Mouse (Mus musculus) midbrain, postnatal 0 days (tissue): ENCODE data around the gene Vstm5. TPM values are rescaled to one million over a fixed set of nuclear protein-coding genes. Genes with fewer than 3 reads are reported as not detected.

ENCODE experiments used
- ATAC-seq: fragments of 200-750 bp; cut with Nextera tagmentation; 2 replicates; pipeline ENCODE4 v1.8.0; 2017; ENCODE audit warnings: moderate number of reproducible peaks, mild to moderate bottlenecking, moderate TSS enrichment, moderate library complexity; ENCODE audit not compliant: low FRiP score
- DNase-seq: peaks from one replicate; pipeline ENCODE4 v3.0.0-alpha.2; 2015; ENCODE audit warnings: low spot score
- H3K27ac ChIP-seq: fragments of 300-500 bp; sonication (generic); 2 replicates; pipeline ENCODE4 v1.5.1; 2014; ENCODE audit warnings: low read depth, mild to moderate bottlenecking, low read length, mixed read lengths
- H3K27me3 ChIP-seq: fragments of 300-500 bp; sonication (generic); 2 replicates; pipeline ENCODE4 v1.6.1; 2014; ENCODE audit warnings: low read length, control low read depth, mixed read lengths; ENCODE audit not compliant: insufficient read depth
- H3K36me3 ChIP-seq: fragments of 300-500 bp; sonication (generic); 2 replicates; pipeline ENCODE4 v1.6.1; 2014; ENCODE audit warnings: low read length, control low read depth, mixed read lengths; ENCODE audit not compliant: insufficient read depth
- H3K4me1 ChIP-seq: fragments of 300-500 bp; sonication (generic); 2 replicates; pipeline ENCODE4 v1.6.1; 2014; ENCODE audit warnings: mild to moderate bottlenecking, control low read depth, antibody characterized with exemption, low read length, mixed read lengths; ENCODE audit not compliant: insufficient read depth
- H3K4me2 ChIP-seq: fragments of 300-500 bp; sonication (generic); 2 replicates; pipeline ENCODE4 v1.6.1; 2014; ENCODE audit warnings: low read depth, mild to moderate bottlenecking, low read length, mixed read lengths; ENCODE audit not compliant: poor library complexity, severe bottlenecking
- H3K4me3 ChIP-seq: fragments of 300-500 bp; sonication (generic); 2 replicates; pipeline ENCODE4 v1.5.1; 2014; ENCODE audit warnings: low read depth, mild to moderate bottlenecking, low read length, moderate library complexity
- H3K9ac ChIP-seq: fragments of 300-500 bp; sonication (generic); replicated peaks from 2 replicates; pipeline ENCODE4 v1.6.1; 2014; ENCODE audit warnings: mild to moderate bottlenecking, low read length, moderate library complexity, mixed read lengths; ENCODE audit not compliant: poor library complexity, severe bottlenecking
- H3K9me3 ChIP-seq: fragments of 300-500 bp; sonication (generic); 2 replicates; pipeline ENCODE4 v1.6.1; 2016; ENCODE audit warnings: low read length, control low read depth
- CTCF ChIP-seq: IDR thresholded peaks from 2 replicates; pipeline ENCODE4 v1.5.1; 2016; ENCODE audit warnings: antibody characterized with exemption, mild to moderate bottlenecking
- WGBS: fragments of 180-500 bp; shearing (Covaris S2); extraction: QIAGEN DNeasy Blood & Tissue Kit; methylation state at CpG from one replicate; pipeline ENCODE4 v1.1.7; 2014; 5-methylcytosine and 5-hydroxymethylcytosine counted together
- polyA plus RNA-seq: library from polyadenylated mRNA; unstranded; fragments of >200 nt; fragmentation: Nextera tagmentation; extraction: Ambion mirVana; gene quantifications from 2 replicates; pipeline ENCODE4 v1.2.1, GENCODE M21; 2015
- total RNA-seq: library from RNA; depleted of rRNA; stranded (reverse); fragments of >200 nt; gene quantifications from 2 replicates; pipeline ENCODE4 v1.2.3, GENCODE M21; 2014

Vstm5 gene
- total and polyA plus RNA-seq, 2 experiments from 2014 or later, result 30.6 to 43.4 TPM

DNA sequence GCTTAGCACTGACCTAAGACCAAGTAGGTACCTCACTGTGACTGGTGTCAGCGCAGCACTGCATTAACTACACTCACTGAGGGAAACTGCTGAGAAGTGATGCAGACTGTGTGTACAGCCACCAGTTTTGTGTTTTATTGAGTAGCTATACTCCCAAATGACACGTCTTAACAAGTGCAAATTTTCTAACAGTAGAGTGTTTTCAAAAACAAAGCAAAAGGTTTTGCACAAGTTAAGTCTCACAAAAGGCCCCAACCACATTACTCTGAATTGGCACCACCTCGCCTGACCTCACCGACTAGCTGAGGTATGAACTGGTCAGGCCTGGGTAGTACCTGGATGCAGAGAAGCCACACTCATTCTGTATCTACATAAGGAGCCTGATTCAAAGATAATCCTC is 38.0 kb downstream of the Vstm5 start:
- ATAC-seq, result no peak

DNA sequence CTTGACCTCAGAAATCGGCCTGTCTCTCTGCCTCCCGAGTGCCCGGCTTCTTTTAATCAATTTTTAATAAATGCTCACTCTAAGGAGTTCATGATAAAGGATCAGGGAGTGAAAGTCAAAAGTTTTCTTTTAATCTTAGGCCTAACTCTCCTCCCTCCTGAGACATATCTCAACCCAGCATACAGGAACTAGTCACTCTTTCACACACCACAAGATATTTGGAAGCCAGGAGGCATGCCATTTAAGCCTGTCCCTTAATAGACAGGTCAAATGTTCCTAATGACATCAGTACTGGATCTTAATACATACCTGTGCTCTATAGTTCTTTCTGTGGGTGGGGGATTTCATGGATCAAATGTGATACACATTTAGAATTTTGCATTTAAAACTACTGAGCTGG is 39.5 kb downstream of the Vstm5 start:
- peaks cover 32% of the 10 kb centered on the region for H3K36me3 ChIP-seq
- H3K9ac ChIP-seq, result 0 out of 2 replicates have a peak overlapping the region, but pooled peaks have one; percentile 4
- peak overlapping the region; percentile 22; the same call in 1 of the 2 replicates for H3K4me2 ChIP-seq
- no peak for DNase-seq
- no peak for ATAC-seq
- WGBS, result 90% methylated on average over 3 of the region's 3 CpGs
- no peak for TF ChIP-seq CTCF
- no peak overlapping the region for H3K4me3 ChIP-seq
- peaks cover 7% of the 10 kb centered on the region for H3K4me1 ChIP-seq
- H3K27me3 ChIP-seq, result no peaks in the 10 kb centered on the region
- H3K27ac ChIP-seq, result no peak overlapping the region
- no peaks in the 10 kb centered on the region for H3K9me3 ChIP-seq

More for the DNA sequence above, 38.0 kb downstream of the Vstm5 start:
- H3K4me1 ChIP-seq, result peaks cover 7% of the 10 kb centered on the region
- no peak overlapping the region for H3K4me3 ChIP-seq
- no peak for TF ChIP-seq CTCF
- peaks cover 46% of the 10 kb centered on the region for H3K36me3 ChIP-seq
- H3K4me2 ChIP-seq, result no peak overlapping the region
- no peaks in the 10 kb centered on the region for H3K27me3 ChIP-seq
- H3K9ac ChIP-seq, result no peak overlapping the region
- H3K27ac ChIP-seq, result no peak overlapping the region
- 96% methylated on average over 4 of the region's 4 CpGs for WGBS
- no peaks in the 10 kb centered on the region for H3K9me3 ChIP-seq
- DNase-seq, result no peak

- no peak for TF ChIP-seq CTCF
- Histone ChIP-seq H3K36me3 (peaks cover 24% of the 10 kb centered on the region), H3K4me1 (peaks cover 7% of the 10 kb centered on the region), H3K27me3 (no peaks in the 10 kb centered on the region), H3K9ac (peak overlapping the region; percentile 91), H3K4me3 (peak overlapping the region; percentile 75), H3K4me2 (peak overlapping the region; percentile 62), H3K9me3 (no peaks in the 10 kb centered on the region), H3K27ac (peak overlapping the region; percentile 86)
- 9% methylated on average over 19 of the region's 19 CpGs for WGBS
- ATAC-seq, result no peak; the same call in 1 of the 2 replicates
- DNase-seq, result no peak
These were observed 40.3 kb downstream of the Vstm5 start for GRCm38 (mm10) chr9:15279139-15279648.

- peak; percentile 99 for ATAC-seq
- Histone ChIP-seq H3K27me3 (no peaks in the 10 kb centered on the region), H3K36me3 (peaks cover 17% of the 10 kb centered on the region), H3K4me3 (peak within 1 kb of the TSS; percentile 75), H3K4me2 (peak within 1 kb of the TSS; percentile 69), H3K4me1 (peaks cover 7% of the 10 kb centered on the region), H3K9me3 (no peaks in the 10 kb centered on the region), H3K27ac (peak within 1 kb of the TSS; percentile 86), H3K9ac (peak within 1 kb of the TSS; percentile 91)
- TF ChIP-seq CTCF, result no peak
- DNase-seq, result peak; percentile 98
- 2% methylated on average over 57 of the region's 57 CpGs for WGBS
These were observed 41.0 kb downstream of the Vstm5 start, which contains the start of gene Med17 for GRCm38 (mm10) chr9:15279649-15280490. Gene Med17, minus strand, starts transcription at chr9:15279931.

- ATAC-seq, result no peak; the same call in 1 of the 2 replicates
- peak overlapping the region; percentile 91 for H3K9ac ChIP-seq
- H3K4me3 ChIP-seq, result peak overlapping the region; percentile 75
- peak overlapping the region; percentile 86 for H3K27ac ChIP-seq
- H3K4me1 ChIP-seq, result peaks cover 7% of the 10 kb centered on the region
- peak overlapping the region; percentile 69 for H3K4me2 ChIP-seq
- peaks cover 11% of the 10 kb centered on the region for H3K36me3 ChIP-seq
- H3K9me3 ChIP-seq, result no peaks in the 10 kb centered on the region
- no peaks in the 10 kb centered on the region for H3K27me3 ChIP-seq
- DNase-seq, result no peak
- no peak for TF ChIP-seq CTCF
- WGBS, result 41% methylated on average over 5 of the region's 5 CpGs
These were observed 41.6 kb downstream of the Vstm5 start for GRCm38 (mm10) chr9:15280491-15280879.

DNA sequence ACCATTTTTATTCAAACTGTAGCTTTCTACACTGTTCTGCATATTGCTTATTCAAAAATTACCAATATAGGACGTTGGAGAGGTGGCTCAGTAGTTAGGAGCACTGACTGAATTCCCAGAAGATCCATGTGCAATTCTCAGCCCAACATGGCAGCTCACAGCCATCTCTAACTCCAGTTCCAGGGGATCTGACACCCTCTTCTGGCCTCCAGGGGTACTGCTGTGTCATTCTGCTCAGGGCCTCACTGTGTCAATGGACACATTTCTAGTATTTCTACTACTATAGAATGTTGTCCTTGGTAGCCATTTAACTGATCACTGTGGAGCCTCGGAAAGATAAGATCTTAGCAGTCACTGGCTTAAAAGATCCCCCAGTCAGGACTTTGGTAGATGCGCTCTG is 46.6 kb downstream of the Vstm5 start:
- 64% methylated on average over 3 of the region's 3 CpGs for WGBS
- Histone ChIP-seq H3K9ac (no peak overlapping the region), H3K4me3 (no peak overlapping the region), H3K4me2 (no peak overlapping the region), H3K9me3 (no peaks in the 10 kb centered on the region), H3K27me3 (no peaks in the 10 kb centered on the region), H3K4me1 (peaks cover 3% of the 10 kb centered on the region), H3K36me3 (peaks cover 8% of the 10 kb centered on the region; the same call in 1 of the 2 replicates), H3K27ac (no peak overlapping the region)
- 0 out of 2 replicates have a peak, but pooled peaks have one; percentile 24 for TF ChIP-seq CTCF
- DNase-seq, result no peak
- no peak for ATAC-seq
